Mouse (Mus musculus) intestine, embryonic 15.5 days (tissue): Measurements from ENCODE around the gene Zscan10. TPM values are rescaled to one million over a fixed set of nuclear protein-coding genes. Genes with fewer than 3 reads are reported as not detected.

Experiments used
- ATAC-seq: fragments of 200-750 bp; cut with Nextera tagmentation; 2 replicates; pipeline ENCODE4 v1.8.0; 2017; ENCODE audit warnings: moderate TSS enrichment, moderate library complexity
- H3K27ac ChIP-seq: fragments of 300-500 bp; sonication (generic); 2 replicates; pipeline ENCODE4 v1.5.1; 2015; ENCODE audit warnings: mild to moderate bottlenecking, inconsistent platforms
- H3K27me3 ChIP-seq: fragments of 300-500 bp; sonication (generic); replicated peaks from 2 replicates; pipeline ENCODE4 v1.6.1; 2015; ENCODE audit warnings: inconsistent platforms
- H3K36me3 ChIP-seq: fragments of 300-500 bp; sonication (generic); 2 replicates; pipeline ENCODE4 v1.6.1; 2015; ENCODE audit warnings: inconsistent platforms
- H3K4me1 ChIP-seq: fragments of 300-500 bp; sonication (generic); replicated peaks from 2 replicates; pipeline ENCODE4 v1.6.1; 2015; ENCODE audit warnings: inconsistent platforms
- H3K4me2 ChIP-seq: fragments of 300-500 bp; sonication (generic); replicated peaks from 2 replicates; pipeline ENCODE4 v1.6.1; 2015; ENCODE audit warnings: mild to moderate bottlenecking, inconsistent platforms
- H3K4me3 ChIP-seq: fragments of 300-500 bp; sonication (generic); replicated peaks from 2 replicates; pipeline ENCODE4 v1.5.1; 2015; ENCODE audit warnings: inconsistent platforms
- H3K9ac ChIP-seq: fragments of 300-500 bp; sonication (generic); 2 replicates; pipeline ENCODE4 v1.6.1; 2015; ENCODE audit warnings: inconsistent platforms
- H3K9me3 ChIP-seq: fragments of 300-500 bp; sonication (generic); 2 replicates; pipeline ENCODE4 v1.6.1; 2016; ENCODE audit warnings: inconsistent platforms
- WGBS: fragments of 180-500 bp; shearing (Covaris S2); methylation state at CpG from one replicate; pipeline ENCODE4 v1.1.7; 2015; 5-methylcytosine and 5-hydroxymethylcytosine counted together
- polyA plus RNA-seq: library from polyadenylated mRNA; unstranded; fragments of >200 nt; fragmentation: Nextera tagmentation; extraction: Ambion mirVana; gene quantifications from 2 replicates; pipeline ENCODE4 v1.2.1, GENCODE M21; 2015

Zscan10 gene
- polyA plus RNA-seq = 0.14 TPM in 1 of 2 replicates, not detected in the other

GRCm38 (mm10) chr17:23600641-23601622 lies at the start of gene Zscan10:
Zscan10 (plus strand) TSS chr17:23600856.
- Histone ChIP-seq H3K9ac (no peak within 1 kb of the TSS), H3K27me3 (no peaks in the 10 kb centered on the region), H3K36me3 (no peaks in the 10 kb centered on the region), H3K9me3 (no peaks in the 10 kb centered on the region), H3K4me3 (no peak within 1 kb of the TSS), H3K4me2 (peak within 1 kb of the TSS; percentile 72), H3K27ac (peak within 1 kb of the TSS; percentile 76; the same call in 1 of the 2 replicates), H3K4me1 (peaks cover 9% of the 10 kb centered on the region; the same call in 1 of the 2 replicates)
- WGBS = 63% methylated on average over 15 of the region's 15 CpGs
- no peak for ATAC-seq

GRCm38 (mm10) chr17:23550856-23551255 lies 49.8 kb upstream of the Zscan10 start:
- H3K36me3 ChIP-seq = no peaks in the 10 kb centered on the region
- H3K27me3 ChIP-seq = no peaks in the 10 kb centered on the region
- H3K4me1 ChIP-seq = peaks cover 14% of the 10 kb centered on the region
- ATAC-seq = peak; percentile 16
- peak overlapping the region; percentile 60 for H3K9ac ChIP-seq
- peak overlapping the region; percentile 89 for H3K27ac ChIP-seq
- no peaks in the 10 kb centered on the region for H3K9me3 ChIP-seq
- H3K4me3 ChIP-seq = peak overlapping the region; percentile 54
- peak overlapping the region; percentile 76 for H3K4me2 ChIP-seq
- WGBS = under 1% methylated on average over 15 of the region's 15 CpGs

- H3K4me3 ChIP-seq = peak overlapping the region; percentile 54
- no peaks in the 10 kb centered on the region for H3K9me3 ChIP-seq
- H3K27me3 ChIP-seq = no peaks in the 10 kb centered on the region
- H3K4me1 ChIP-seq = peaks cover 14% of the 10 kb centered on the region
- no peak for ATAC-seq
- peak overlapping the region; percentile 89; the same call in 1 of the 2 replicates for H3K27ac ChIP-seq
- peak overlapping the region; percentile 60; the same call in 1 of the 2 replicates for H3K9ac ChIP-seq
- peak overlapping the region; percentile 76 for H3K4me2 ChIP-seq
- H3K36me3 ChIP-seq = no peaks in the 10 kb centered on the region
Measured at GRCm38 (mm10) chr17:23551416-23551815, 49.2 kb upstream of the Zscan10 start.

GRCm38 (mm10) chr17:23551963-23552362 lies 48.7 kb upstream of the Zscan10 start:
- Histone ChIP-seq H3K9me3 (no peaks in the 10 kb centered on the region), H3K9ac (no peak overlapping the region), H3K4me3 (no peak overlapping the region), H3K27ac (no peak overlapping the region), H3K4me1 (peaks cover 14% of the 10 kb centered on the region), H3K4me2 (no peak overlapping the region), H3K27me3 (no peaks in the 10 kb centered on the region), H3K36me3 (peaks cover 2% of the 10 kb centered on the region; the same call in 1 of the 2 replicates)
- WGBS = 63% methylated on average over 5 of the region's 5 CpGs
- no peak for ATAC-seq

- peaks cover 13% of the 10 kb centered on the region for H3K36me3 ChIP-seq
- no peak overlapping the region for H3K4me2 ChIP-seq
- H3K27ac ChIP-seq = no peak overlapping the region
- H3K27me3 ChIP-seq = no peaks in the 10 kb centered on the region
- WGBS = 86% methylated on average over 8 of the region's 8 CpGs
- no peaks in the 10 kb centered on the region for H3K9me3 ChIP-seq
- peaks cover 14% of the 10 kb centered on the region for H3K4me1 ChIP-seq
- ATAC-seq = no peak
- H3K9ac ChIP-seq = no peak overlapping the region
- no peak overlapping the region for H3K4me3 ChIP-seq
Measured at GRCm38 (mm10) chr17:23552896-23553633, 47.6 kb upstream of the Zscan10 start.

- Histone ChIP-seq H3K4me1 (peaks cover 14% of the 10 kb centered on the region), H3K36me3 (peaks cover 16% of the 10 kb centered on the region), H3K9ac (no peak overlapping the region; the same call in 1 of the 2 replicates), H3K27ac (no peak overlapping the region), H3K4me2 (no peak overlapping the region), H3K27me3 (no peaks in the 10 kb centered on the region), H3K4me3 (no peak overlapping the region), H3K9me3 (no peaks in the 10 kb centered on the region)
- ATAC-seq = no peak
- 77% methylated on average over 1 of the region's 1 CpGs for whole genome bisulfite sequencing
Measured at GRCm38 (mm10) chr17:23553634-23554120, 47.0 kb upstream of the Zscan10 start.

GRCm38 (mm10) chr17:23554321-23554720 lies 46.3 kb upstream of the Zscan10 start:
- H3K27ac ChIP-seq = no peak overlapping the region
- peaks cover 14% of the 10 kb centered on the region for H3K4me1 ChIP-seq
- no peak overlapping the region for H3K4me2 ChIP-seq
- H3K27me3 ChIP-seq = no peaks in the 10 kb centered on the region
- no peak for ATAC-seq
- H3K4me3 ChIP-seq = no peak overlapping the region
- peaks cover 16% of the 10 kb centered on the region for H3K36me3 ChIP-seq
- no peaks in the 10 kb centered on the region for H3K9me3 ChIP-seq
- H3K9ac ChIP-seq = no peak overlapping the region; the same call in 1 of the 2 replicates

GRCm38 (mm10) chr17:23555243-23555916 lies 45.3 kb upstream of the Zscan10 start:
- peak overlapping the region; percentile 42 for H3K27ac ChIP-seq
- 69% methylated on average over 7 of the region's 7 CpGs for WGBS
- no peak overlapping the region for H3K4me3 ChIP-seq
- ATAC-seq = peak; percentile 59
- H3K4me1 ChIP-seq = peaks cover 14% of the 10 kb centered on the region
- H3K9me3 ChIP-seq = no peaks in the 10 kb centered on the region
- H3K36me3 ChIP-seq = peaks cover 20% of the 10 kb centered on the region
- H3K9ac ChIP-seq = no peak overlapping the region
- H3K27me3 ChIP-seq = no peaks in the 10 kb centered on the region
- 0 out of 2 replicates have a peak overlapping the region, but pooled peaks have one; percentile 28 for H3K4me2 ChIP-seq

GRCm38 (mm10) chr17:23559767-23560166 lies 40.9 kb upstream of the Zscan10 start:
- Histone ChIP-seq H3K9me3 (no peaks in the 10 kb centered on the region), H3K36me3 (peaks cover 22% of the 10 kb centered on the region), H3K27me3 (no peaks in the 10 kb centered on the region), H3K9ac (no peak overlapping the region), H3K4me3 (no peak overlapping the region), H3K27ac (no peak overlapping the region), H3K4me1 (peaks cover 8% of the 10 kb centered on the region), H3K4me2 (no peak overlapping the region)
- no peak for ATAC-seq
- 54% methylated on average over 11 of the region's 11 CpGs for WGBS

- Histone ChIP-seq H3K27me3 (no peaks in the 10 kb centered on the region), H3K9me3 (no peaks in the 10 kb centered on the region), H3K4me2 (peak within 1 kb of the TSS; percentile 75), H3K9ac (peak within 1 kb of the TSS; percentile 98), H3K4me1 (peaks cover 4% of the 10 kb centered on the region), H3K36me3 (peaks cover 6% of the 10 kb centered on the region; the same call in 1 of the 2 replicates), H3K27ac (peak within 1 kb of the TSS; percentile 97), H3K4me3 (peak within 1 kb of the TSS; percentile 80)
- 1% methylated on average over 59 of the region's 59 CpGs for WGBS
- ATAC-seq = peak; percentile 99
Measured at GRCm38 (mm10) chr17:23563595-23564367, 36.9 kb upstream of the Zscan10 start, which contains the start of gene Zfp213. Zfp213 (minus strand) TSS chr17:23564238.

- under 1% methylated on average over 8 of the region's 8 CpGs for WGBS
- Histone ChIP-seq H3K9ac (peak overlapping the region; percentile 70), H3K9me3 (no peaks in the 10 kb centered on the region), H3K27me3 (no peaks in the 10 kb centered on the region), H3K4me1 (peaks cover 4% of the 10 kb centered on the region), H3K27ac (peak overlapping the region; percentile 97), H3K4me2 (peak overlapping the region; percentile 75), H3K36me3 (peaks cover 6% of the 10 kb centered on the region; the same call in 1 of the 2 replicates), H3K4me3 (peak overlapping the region; percentile 80)
- ATAC-seq = peak; percentile 89
Measured at GRCm38 (mm10) chr17:23564368-23564715, 36.3 kb upstream of the Zscan10 start.
